26 mouse cellular contexts compared by ENCODE assay signal in genomic region chr1:75889847-75890591, GRCm38 (mm10).
DNase-seq lines count a peak whose midpoint lies in the region; ATAC-seq and TF ChIP-seq lines count a peak whose summit lies in the region.
"Had no signal": no experiment of that assay in that cellular context is flagged by ENCODE, and none has a peak within 500 bp of the region (broad histone marks: within the 10 kb centered on the region; RNA-seq: fewer than 3 reads in every experiment).

No protein-coding gene starts in this region.

- H3K4me3 ChIP-seq in forebrain, embryonic 14.5 days (ENCODE audit: low read depth, low read length): no peak overlapping the region
- no peak overlapping the region for H3K4me3 ChIP-seq in forebrain, postnatal 0 days (ENCODE audit: low read depth, low read length)
- no peak overlapping the region for H3K4me3 ChIP-seq in embryonic facial prominence, embryonic 11.5 days (ENCODE audit: low read depth, low read length)
- no peak overlapping the region for H3K4me3 ChIP-seq in limb, embryonic 13.5 days
- H3K4me3 ChIP-seq in hindbrain, embryonic 12.5 days: no peak overlapping the region
- H3K4me3 ChIP-seq: forebrain, embryonic 13.5 days; kidney, embryonic 15.5 days; lung, embryonic 15.5 days; neural tube, embryonic 12.5 days had no signal

- H3K27me3 ChIP-seq in forebrain, embryonic 14.5 days (replicated peaks; ENCODE audit: control insufficient read depth, insufficient read depth, low read length): no peaks in the 10 kb centered on the region
- H3K27me3 ChIP-seq in forebrain, postnatal 0 days (ENCODE audit: insufficient read depth, low read length): no peaks in the 10 kb centered on the region
- no peaks in the 10 kb centered on the region for H3K27me3 ChIP-seq in embryonic facial prominence, embryonic 11.5 days (ENCODE audit: control insufficient read depth, insufficient read depth, low read length)
- no peaks in the 10 kb centered on the region for H3K27me3 ChIP-seq in limb, embryonic 13.5 days
- H3K27me3 ChIP-seq in hindbrain, embryonic 12.5 days: no peaks in the 10 kb centered on the region
- H3K27me3 ChIP-seq: forebrain, embryonic 13.5 days; kidney, embryonic 15.5 days; lung, embryonic 15.5 days; neural tube, embryonic 12.5 days had no signal

- peak; percentile 27 for DNase-seq in forebrain, embryonic 14.5 days (ENCODE audit: low spot score)
- DNase-seq in forebrain, postnatal 0 days: no peak
- peak; percentile 51 for DNase-seq in embryonic facial prominence, embryonic 11.5 days (ENCODE audit: low spot score)
- DNase-seq in layer of hippocampus, adult 9-11 months: no peak
- DNase-seq in gastrocnemius, postnatal 36 days: no peak
- DNase-seq: adrenal gland, postnatal 36 days; cerebellum, adult 18-20 months; cerebellum, postnatal 36 days; gastrocnemius, postnatal 10 days; heart, adult 18-20 months; heart, postnatal 36 days; kidney, postnatal 4 days; lung, postnatal 4 days; right cerebral cortex, postnatal 14 days; spleen, adult 18-20 months; thymus, postnatal 4 days had no signal

- H3K9ac ChIP-seq in forebrain, embryonic 14.5 days (ENCODE audit: low read length): no peak overlapping the region
- H3K9ac ChIP-seq in forebrain, postnatal 0 days: no peak overlapping the region
- H3K9ac ChIP-seq in embryonic facial prominence, embryonic 11.5 days (replicated peaks; ENCODE audit: low read length): no peak overlapping the region
- no peak overlapping the region for H3K9ac ChIP-seq in limb, embryonic 13.5 days
- H3K9ac ChIP-seq in hindbrain, embryonic 12.5 days: no peak overlapping the region
- H3K9ac ChIP-seq: forebrain, embryonic 13.5 days; kidney, embryonic 15.5 days; liver, embryonic 14.5 days; lung, embryonic 15.5 days; neural tube, embryonic 12.5 days had no signal

- no peaks in the 10 kb centered on the region for H3K36me3 ChIP-seq in forebrain, embryonic 14.5 days (ENCODE audit: control insufficient read depth, insufficient read depth, low read length)
- no peaks in the 10 kb centered on the region for H3K36me3 ChIP-seq in forebrain, postnatal 0 days (ENCODE audit: insufficient read depth)
- H3K36me3 ChIP-seq in embryonic facial prominence, embryonic 11.5 days (replicated peaks; ENCODE audit: control insufficient read depth, insufficient read depth, low read depth, low read length): no peaks in the 10 kb centered on the region
- H3K36me3 ChIP-seq in limb, embryonic 13.5 days: no peaks in the 10 kb centered on the region
- no peaks in the 10 kb centered on the region for H3K36me3 ChIP-seq in hindbrain, embryonic 12.5 days
- H3K36me3 ChIP-seq: kidney, embryonic 15.5 days; lung, embryonic 15.5 days; neural tube, embryonic 12.5 days had no signal

- H3K4me1 ChIP-seq in forebrain, embryonic 14.5 days (ENCODE audit: control insufficient read depth, insufficient read depth, low read length): peaks cover 21% of the 10 kb centered on the region
- H3K4me1 ChIP-seq in forebrain, postnatal 0 days (ENCODE audit: insufficient read depth): 0 out of 2 replicates have a peak, but pooled peaks cover 3% of the 10 kb centered on the region
- no peaks in the 10 kb centered on the region; the same call in 1 of the 2 replicates for H3K4me1 ChIP-seq in embryonic facial prominence, embryonic 11.5 days (ENCODE audit: control insufficient read depth, insufficient read depth, low read length)
- H3K4me1 ChIP-seq in limb, embryonic 13.5 days: peaks cover 42% of the 10 kb centered on the region
- peaks cover 9% of the 10 kb centered on the region for H3K4me1 ChIP-seq in hindbrain, embryonic 12.5 days
- H3K4me1 ChIP-seq: kidney, embryonic 15.5 days; lung, embryonic 15.5 days had no signal

- intact Hi-C loops in gastrocnemius, postnatal 36 days (cut with DNase I): no loop called here

- no peak for TF ChIP-seq CTCF in forebrain, postnatal 0 days (IDR thresholded peaks at IDR 0.05; ENCODE audit: low read depth)

- H3K27ac ChIP-seq in forebrain, embryonic 14.5 days (ENCODE audit: low read depth, low read length): no peak overlapping the region
- H3K27ac ChIP-seq in forebrain, postnatal 0 days (ENCODE audit: low read depth, low read length): no peak overlapping the region
- H3K27ac ChIP-seq in embryonic facial prominence, embryonic 11.5 days (replicated peaks; ENCODE audit: low read depth, low read length): no peak overlapping the region
- peak overlapping the region; percentile 63; the same call in 1 of the 2 replicates for H3K27ac ChIP-seq in limb, embryonic 13.5 days
- no peak overlapping the region for H3K27ac ChIP-seq in hindbrain, embryonic 12.5 days
- H3K27ac ChIP-seq: forebrain, embryonic 13.5 days; kidney, embryonic 15.5 days; liver, embryonic 14.5 days; lung, embryonic 15.5 days; neural tube, embryonic 12.5 days had no signal

- no peak overlapping the region for H3K4me2 ChIP-seq in forebrain, embryonic 14.5 days (ENCODE audit: low read length)
- no peak overlapping the region for H3K4me2 ChIP-seq in forebrain, postnatal 0 days (ENCODE audit: low read depth)
- H3K4me2 ChIP-seq in embryonic facial prominence, embryonic 11.5 days (ENCODE audit: low read depth, low read length): no peak overlapping the region
- no peak overlapping the region for H3K4me2 ChIP-seq in limb, embryonic 13.5 days (replicated peaks)
- H3K4me2 ChIP-seq in hindbrain, embryonic 12.5 days (replicated peaks): no peak overlapping the region
- H3K4me2 ChIP-seq: kidney, embryonic 15.5 days; lung, embryonic 15.5 days; midbrain, embryonic 11.5 days had no signal

- H3K9me3 ChIP-seq in forebrain, embryonic 14.5 days (replicated peaks; ENCODE audit: control insufficient read depth, low read length): 0 out of 2 replicates have a peak, but pooled peaks cover 4% of the 10 kb centered on the region
- H3K9me3 ChIP-seq in forebrain, postnatal 0 days (ENCODE audit: low read length): no peaks in the 10 kb centered on the region
- H3K9me3 ChIP-seq in embryonic facial prominence, embryonic 11.5 days (replicated peaks; ENCODE audit: control insufficient read depth, low read length): no peaks in the 10 kb centered on the region
- peaks cover 21% of the 10 kb centered on the region for H3K9me3 ChIP-seq in limb, embryonic 13.5 days
- 0 out of 2 replicates have a peak, but pooled peaks cover 5% of the 10 kb centered on the region for H3K9me3 ChIP-seq in hindbrain, embryonic 12.5 days (replicated peaks)
- H3K9me3 ChIP-seq: kidney, embryonic 15.5 days; lung, embryonic 15.5 days; neural tube, embryonic 12.5 days had no signal

- WGBS in forebrain, embryonic 14.5 days: 63% methylated on average over 4 of the region's 4 CpGs
- WGBS in forebrain, postnatal 0 days: 75% methylated on average over 4 of the region's 4 CpGs
- 46% methylated on average over 4 of the region's 4 CpGs for WGBS in embryonic facial prominence, embryonic 11.5 days
- 52% methylated on average over 4 of the region's 4 CpGs for WGBS in limb, embryonic 13.5 days
- 69% methylated on average over 4 of the region's 4 CpGs for WGBS in hindbrain, embryonic 12.5 days

- ATAC-seq in forebrain, embryonic 14.5 days: 0 out of 2 replicates have a peak, but pooled peaks have one; percentile 40
- ATAC-seq in forebrain, postnatal 0 days: no peak
- ATAC-seq in embryonic facial prominence, embryonic 11.5 days (replicated peaks; ENCODE audit: insufficient number of reproducible peaks, low FRiP score, low TSS enrichment, low read depth): no peak
- ATAC-seq in limb, embryonic 13.5 days (ENCODE audit: low FRiP score, low read depth): peak; percentile 86
- no peak for ATAC-seq in hindbrain, embryonic 12.5 days (ENCODE audit: low FRiP score)
- ATAC-seq in frontal cortex, adult (ENCODE audit: low TSS enrichment): no peak
- ATAC-seq: intestine, postnatal 0 days had no signal

Comparison
In these comparisons a context has a peak if more than half of its experiments do, and no peak if none do; other contexts are left out.
1. ATAC-seq: peak in forebrain, embryonic 14.5 days (single experiment) and limb, embryonic 13.5 days (single experiment); none in forebrain, postnatal 0 days (single experiment), embryonic facial prominence, embryonic 11.5 days (single experiment), hindbrain, embryonic 12.5 days (single experiment) and frontal cortex, adult (single experiment).
2. DNase-seq: peak in forebrain, embryonic 14.5 days (single experiment) and embryonic facial prominence, embryonic 11.5 days (single experiment); none in forebrain, postnatal 0 days (single experiment), layer of hippocampus, adult 9-11 months (single experiment) and gastrocnemius, postnatal 36 days (0 of 2).